Mouse (Mus musculus) G1E (cell line): ENCODE measurements around the gene Sec62. TPM values are rescaled to one million over a fixed set of nuclear protein-coding genes. Genes with fewer than 3 reads are reported as not detected.

Experiments
- ATAC-seq: 2 replicates; pipeline ENCODE4 v1.8.0; 2016; ENCODE audit warnings: mild to moderate bottlenecking; ENCODE audit not compliant: insufficient number of reproducible peaks, poor library complexity, low FRiP score, severe bottlenecking; ENCODE audit errors: extremely low read depth
- DNase-seq: peaks from one replicate; pipeline ENCODE4 v3.0.0; 2012; ENCODE audit warnings: low spot score
- H3K27me3 ChIP-seq: 2 replicates; pipeline ENCODE4 v1.6.1; 2012; ENCODE audit warnings: mild to moderate bottlenecking, low read length, inconsistent platforms; ENCODE audit not compliant: insufficient read depth
- H3K36me3 ChIP-seq: replicated peaks from 2 replicates; pipeline ENCODE3; 2012; ENCODE audit warnings: mild to moderate bottlenecking, inconsistent platforms
- H3K4me1 ChIP-seq: 2 replicates; pipeline ENCODE4 v1.6.1; 2012; ENCODE audit warnings: low read depth, low read length, inconsistent platforms, mixed read lengths; ENCODE audit not compliant: insufficient read depth
- H3K4me3 ChIP-seq: 2 replicates; pipeline ENCODE4 v1.5.1; 2012; ENCODE audit warnings: low read depth, mild to moderate bottlenecking, inconsistent platforms, low read length, moderate library complexity, mixed read lengths
- H3K9me3 ChIP-seq: replicated peaks from 2 replicates; pipeline ENCODE4 v1.6.1; 2012; ENCODE audit warnings: inconsistent platforms
- CTCF ChIP-seq: IDR thresholded peaks from 2 replicates; pipeline ENCODE4 v1.5.1; 2012; ENCODE audit warnings: low read depth, low read length, inconsistent platforms, mixed read lengths
- GATA1 ChIP-seq: IDR thresholded peaks from 2 replicates; pipeline ENCODE4 v1.6.1; 2012; ENCODE audit warnings: borderline replicate concordance, low read length, inconsistent platforms, mixed read lengths
- GATA2 ChIP-seq: IDR thresholded peaks from 2 replicates; pipeline ENCODE4 v1.6.1; 2012; ENCODE audit warnings: low read depth, low read length, inconsistent platforms, borderline replicate concordance
- POLR2AphosphoS5 ChIP-seq: IDR thresholded peaks from 2 replicates; pipeline ENCODE4 v1.6.1; 2012; ENCODE audit warnings: low read depth, low read length, inconsistent platforms; ENCODE audit not compliant: insufficient replicate concordance
- TAL1 ChIP-seq: conservative IDR thresholded peaks from 2 replicates; pipeline ENCODE4 v1.6.1; 2012; ENCODE audit warnings: low read depth, low read length, inconsistent platforms, mixed read lengths
- polyA plus RNA-seq: library from polyadenylated mRNA; stranded (reverse); fragments of >175 nt; gene quantifications from 2 replicates; pipeline ENCODE4 v1.2.3, GENCODE M21; 2012
- total RNA-seq, 2 experiments: library from RNA; stranded (forward) in 1 of 2; stranded (reverse) in 1 of 2; fragments of 200-1000 nt in 1 of 2; fragments of >200 nt in 1 of 2; fragmentation: Nextera tagmentation in 1 of 2; gene quantifications; 2 replicates each; pipeline ENCODE4 v1.2.3; 2014 to 2017

The Sec62 gene
- total and polyA plus RNA-seq, 3 experiments: 13.5 to 108 (median 68.0) TPM

GRCm38 (mm10) chr3:30765311-30766027 is 27.2 kb upstream of the Sec62 start:
- Histone ChIP-seq H3K27me3 (peaks cover 12% of the 10 kb centered on the region), H3K36me3 (no peaks in the 10 kb centered on the region), H3K9me3 (no peaks in the 10 kb centered on the region), H3K4me3 (peak overlapping the region; percentile 62), H3K4me1 (peaks cover 46% of the 10 kb centered on the region)
- no peak for TF ChIP-seq GATA1
- TF ChIP-seq TAL1: peak; percentile 97
- DNase-seq (peak; percentile 83), ATAC-seq (peak; percentile 97)

- TF ChIP-seq TAL1 (no peak), GATA1 (no peak), GATA2 (no peak), CTCF (no peak), POLR2AphosphoS5 (no peak)
- no peaks in the 10 kb centered on the region for H3K9me3 ChIP-seq
- H3K4me1 ChIP-seq: peaks cover 41% of the 10 kb centered on the region
- peaks cover 5% of the 10 kb centered on the region for H3K27me3 ChIP-seq
- peak; percentile 35 for DNase-seq
- peak overlapping the region; percentile 62; the same call in 1 of the 2 replicates for H3K4me3 ChIP-seq
- no peaks in the 10 kb centered on the region for H3K36me3 ChIP-seq
- peak; percentile 4; the same call in 1 of the 2 replicates for ATAC-seq
These were observed 26.5 kb upstream of the Sec62 start for GRCm38 (mm10) chr3:30766177-30766576.

DNA sequence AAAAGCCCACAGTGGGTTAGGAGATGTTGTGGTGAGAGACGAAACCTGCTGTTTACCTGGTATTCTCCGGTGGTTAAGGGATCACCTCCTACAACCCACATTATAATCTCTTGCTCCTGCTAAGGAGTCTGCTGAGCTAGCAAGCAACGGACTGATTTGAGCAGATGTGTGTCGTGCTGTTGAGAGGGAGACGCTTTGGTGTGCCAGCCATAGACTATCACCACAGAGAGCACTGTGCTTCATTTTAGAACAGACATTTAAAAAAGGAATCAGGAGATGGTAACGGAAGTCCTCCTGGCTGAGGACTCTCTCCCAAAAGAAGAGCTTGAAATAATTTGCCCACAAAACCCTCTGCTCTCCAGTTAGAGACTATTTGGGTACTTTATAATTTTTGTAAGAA is 25.4 kb upstream of the Sec62 start:
- Histone ChIP-seq H3K27me3 (no peaks in the 10 kb centered on the region; the same call in 1 of the 2 replicates), H3K36me3 (no peaks in the 10 kb centered on the region), H3K4me1 (peaks cover 41% of the 10 kb centered on the region), H3K9me3 (no peaks in the 10 kb centered on the region), H3K4me3 (no peak overlapping the region)
- DNase-seq (no peak), ATAC-seq (no peak)
- TF ChIP-seq CTCF (no peak), GATA1 (no peak), TAL1 (no peak), POLR2AphosphoS5 (no peak), GATA2 (no peak)

GRCm38 (mm10) chr3:30769755-30770515 is 22.7 kb upstream of the Sec62 start:
- ATAC-seq (no peak), DNase-seq (no peak)
- no peak overlapping the region for H3K4me3 ChIP-seq
- peaks cover 13% of the 10 kb centered on the region for H3K27me3 ChIP-seq
- H3K36me3 ChIP-seq: no peaks in the 10 kb centered on the region
- TF ChIP-seq TAL1: no peak
- TF ChIP-seq GATA1: no peak
- TF ChIP-seq CTCF: no peak
- no peak for TF ChIP-seq POLR2AphosphoS5
- TF ChIP-seq GATA2: no peak
- peaks cover 35% of the 10 kb centered on the region for H3K4me1 ChIP-seq
- no peaks in the 10 kb centered on the region for H3K9me3 ChIP-seq

- TF ChIP-seq GATA2 (no peak), TAL1 (no peak), POLR2AphosphoS5 (no peak), CTCF (no peak), GATA1 (no peak)
- ATAC-seq: no peak
- H3K9me3 ChIP-seq: no peaks in the 10 kb centered on the region
- H3K27me3 ChIP-seq: peaks cover 24% of the 10 kb centered on the region
- no peaks in the 10 kb centered on the region for H3K36me3 ChIP-seq
- no peak overlapping the region for H3K4me3 ChIP-seq
- DNase-seq: no peak
- H3K4me1 ChIP-seq: peaks cover 22% of the 10 kb centered on the region
These were observed 21.1 kb upstream of the Sec62 start for GRCm38 (mm10) chr3:30771560-30771959.

DNA sequence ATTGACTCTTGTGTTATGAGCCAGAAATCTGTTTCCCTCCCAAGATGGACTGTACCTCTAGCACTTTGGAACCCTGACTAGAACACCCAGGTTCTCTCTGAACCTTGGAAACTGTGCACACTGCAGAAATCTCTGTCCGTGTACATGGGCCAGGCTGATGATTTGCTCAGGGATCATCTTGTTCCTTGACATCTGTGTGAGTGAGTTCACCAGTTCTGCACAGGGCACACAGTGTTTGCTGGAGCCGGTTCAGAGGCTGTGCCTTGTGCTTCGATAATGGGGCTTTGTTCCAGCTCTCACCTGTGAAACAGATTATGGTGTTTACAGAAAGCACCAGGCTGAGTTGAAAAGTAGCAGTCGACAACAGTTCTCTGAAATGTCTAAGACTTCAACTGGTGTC is 20.0 kb upstream of the Sec62 start:
- H3K4me3 ChIP-seq: no peak overlapping the region
- H3K4me1 ChIP-seq: peaks cover 14% of the 10 kb centered on the region
- ATAC-seq (no peak), DNase-seq (no peak)
- TF ChIP-seq POLR2AphosphoS5 (no peak), GATA1 (no peak), TAL1 (no peak), GATA2 (no peak), CTCF (no peak)
- no peaks in the 10 kb centered on the region for H3K9me3 ChIP-seq
- no peaks in the 10 kb centered on the region for H3K36me3 ChIP-seq
- peaks cover 27% of the 10 kb centered on the region for H3K27me3 ChIP-seq
